Mouse (Mus musculus) colon, adult 2 months (tissue): ENCODE results near the gene Vwa7. TPM values are rescaled to one million over a fixed set of nuclear protein-coding genes. Genes with fewer than 3 reads are reported as not detected.

Source experiments
- polyA plus RNA-seq: library from polyadenylated mRNA; depleted of rRNA; stranded (reverse); fragments of >200 nt; gene quantifications from 2 replicates; pipeline ENCODE4 v1.2.3, GENCODE M21; 2012; rRNA removed

Gene Vwa7
- polyA plus RNA-seq, result 0.73 and 0.83 TPM in 2 replicates

DNA sequence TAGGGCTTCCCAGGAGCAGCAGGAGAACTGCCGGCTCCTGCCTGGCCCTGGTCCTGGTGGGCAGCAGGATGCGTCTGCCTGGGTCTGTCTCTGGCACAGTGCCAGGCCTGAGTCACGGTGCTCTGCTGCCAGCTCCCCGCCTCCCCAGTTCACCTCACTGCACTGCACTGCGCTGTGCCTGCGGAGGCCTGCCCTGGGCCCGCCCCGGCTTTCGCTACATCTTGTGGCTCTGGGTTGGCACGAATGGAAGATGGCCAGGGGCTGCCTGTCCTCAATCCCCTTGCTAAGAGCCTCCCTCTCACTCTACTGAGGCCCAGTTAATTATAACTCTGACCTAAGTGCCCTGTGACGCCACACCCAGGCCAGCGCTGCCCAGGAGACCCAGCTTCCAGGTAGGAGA, at the start of gene Vwa7:
Gene Vwa7, plus strand, starts transcription at position 204 of the 400 bp plus-strand sequence.

DNA sequence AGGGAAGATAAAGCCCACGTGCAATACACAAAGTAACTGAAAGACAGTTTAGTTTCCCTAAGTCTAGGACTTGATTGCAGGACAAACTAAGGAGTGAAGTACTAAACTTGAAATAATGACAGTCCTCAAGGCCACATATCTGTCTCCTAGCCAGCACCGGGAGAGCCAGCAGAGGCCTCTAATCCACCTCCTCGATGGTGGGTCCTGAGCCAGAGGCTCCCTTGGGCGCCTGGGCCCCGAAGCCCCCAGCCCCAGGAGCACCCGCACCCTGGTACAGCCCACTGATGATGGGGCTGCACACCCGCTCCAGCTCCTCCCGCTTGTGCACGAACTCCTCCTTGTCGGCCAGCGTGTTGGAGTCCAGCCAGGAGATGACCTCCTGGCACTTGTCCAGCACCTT, 46.6 kb upstream of the Vwa7 start, which contains the start of gene Gm20481:
Gene Gm20481, plus strand, starts transcription at position 91 of the 400 bp plus-strand sequence.

DNA sequence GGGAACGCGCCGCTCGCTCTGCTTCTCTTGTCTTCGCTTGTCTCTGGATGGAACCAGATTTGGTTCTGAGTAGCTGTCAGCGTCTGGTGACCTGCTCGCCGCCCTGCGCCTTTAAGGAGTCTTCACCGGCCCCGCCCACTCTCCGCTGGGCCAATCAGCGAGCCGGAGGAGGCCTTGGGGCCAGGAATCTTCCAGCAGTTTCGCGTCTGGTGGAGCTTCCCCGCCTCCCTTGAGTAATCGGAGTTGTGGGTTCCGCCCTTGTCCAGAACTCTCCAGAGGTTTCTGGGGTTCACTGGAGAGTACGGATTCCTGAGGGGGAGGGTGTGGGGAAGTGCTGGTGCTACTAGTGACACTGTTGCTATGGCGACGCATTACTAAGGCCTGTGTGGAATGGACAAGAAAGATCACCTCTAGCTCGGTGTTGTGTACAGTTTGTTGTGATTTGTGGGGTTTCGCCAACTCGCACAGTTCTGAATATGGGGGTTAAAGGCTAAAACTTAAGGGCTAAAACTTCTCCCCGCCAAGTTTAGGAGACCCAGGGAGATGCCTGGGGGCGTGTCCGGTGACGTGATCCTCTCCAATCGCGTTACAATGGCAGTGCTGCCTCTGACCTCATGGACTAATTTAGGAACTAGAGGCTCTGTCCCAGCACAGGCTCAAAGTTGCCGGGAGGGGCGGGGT, 44.2 kb upstream of the Vwa7 start, which contains the start of the genes Hspa1a and Hspa1l:
Gene Hspa1a, minus strand, starts transcription at position 88 of the 681 bp plus-strand sequence.
Gene Hspa1l, plus strand, starts transcription at position 635 of the 681 bp plus-strand sequence.

GRCm38 (mm10) chr17:34981690-34982180, 34.6 kb upstream of the Vwa7 start, which contains the start of gene Lsm2:
Lsm2 (plus strand) TSS chr17:34981862.

DNA sequence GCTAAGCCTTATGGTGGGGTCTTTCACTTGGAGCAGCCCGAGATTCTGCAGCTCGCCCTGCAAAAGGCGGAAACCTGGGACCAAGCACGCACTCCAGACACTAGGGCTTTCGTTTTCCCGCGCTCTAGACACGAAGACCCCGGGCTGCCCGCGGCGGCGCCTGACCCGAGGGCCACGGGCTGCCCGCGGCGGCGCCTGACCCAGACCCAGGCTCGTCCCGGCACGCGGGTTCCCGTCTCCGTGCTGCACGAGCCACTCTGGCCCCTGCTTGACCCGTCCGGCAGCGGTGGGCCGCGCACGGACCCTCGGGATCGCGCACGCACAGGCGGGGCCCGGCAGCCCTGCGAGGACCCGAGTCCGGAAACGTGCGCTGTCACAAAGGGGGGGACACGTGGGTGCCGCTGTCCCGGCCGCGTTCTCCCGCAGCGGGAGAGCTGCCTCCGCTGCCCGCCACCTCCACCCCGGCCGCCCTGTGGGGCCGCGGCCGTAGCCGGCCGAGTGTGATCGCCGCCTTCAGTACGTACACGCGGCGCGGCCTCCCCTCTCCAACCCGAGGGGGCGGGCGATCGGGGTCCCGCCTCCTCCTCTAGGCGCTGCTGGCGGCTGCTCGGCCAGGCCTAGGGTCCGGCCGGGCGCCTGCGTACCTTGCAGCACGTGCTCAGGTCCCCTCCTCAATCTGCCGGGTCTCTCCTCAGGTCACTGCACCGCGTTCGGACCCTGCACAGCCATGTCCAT, 15.5 kb upstream of the Vwa7 start, which contains the start of gene Vars:
Gene Vars, plus strand, starts transcription at position 271 of the 735 bp plus-strand sequence.

DNA sequence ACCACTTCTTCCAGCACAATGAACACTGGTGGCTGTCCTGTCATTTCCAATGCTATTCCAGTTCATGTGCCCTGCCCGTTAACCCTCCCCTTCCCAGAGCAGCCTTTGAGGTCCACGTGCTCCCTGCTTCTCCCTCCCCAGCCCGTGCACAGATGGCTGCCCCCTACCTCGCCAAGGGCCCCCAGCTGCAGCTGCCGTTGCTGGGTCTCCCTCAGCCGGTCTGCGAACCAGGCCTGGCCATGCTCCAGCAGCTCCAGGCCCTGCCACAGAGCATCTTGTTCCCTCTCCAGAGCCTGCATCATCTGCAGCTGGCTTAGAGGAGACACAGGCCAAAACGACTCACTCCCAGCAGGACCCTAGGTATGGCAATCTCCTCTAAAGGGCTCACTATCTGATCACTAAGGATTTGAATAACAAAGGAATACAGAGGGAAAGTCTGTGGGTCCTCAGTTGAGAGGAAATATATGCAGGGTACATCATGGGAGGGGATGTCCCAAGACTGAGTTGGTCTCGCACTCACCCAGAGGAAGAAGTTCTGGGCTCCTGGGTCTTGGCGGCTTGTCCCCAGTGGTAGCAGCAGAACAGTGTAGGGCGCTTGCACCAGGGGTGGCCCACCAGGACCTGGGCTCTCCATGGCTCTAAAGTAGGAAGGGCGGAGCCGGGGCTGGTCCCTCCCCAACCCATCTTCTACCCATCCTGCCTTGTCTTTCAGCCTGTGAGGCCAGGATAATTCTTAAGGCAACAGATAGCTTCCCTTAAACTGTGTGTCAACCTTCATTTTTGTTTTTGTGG, 11.1 kb downstream of the Vwa7 start, which contains the start of gene Sapcd1:
Gene Sapcd1, minus strand, starts transcription at position 740 of the 792 bp plus-strand sequence.

DNA sequence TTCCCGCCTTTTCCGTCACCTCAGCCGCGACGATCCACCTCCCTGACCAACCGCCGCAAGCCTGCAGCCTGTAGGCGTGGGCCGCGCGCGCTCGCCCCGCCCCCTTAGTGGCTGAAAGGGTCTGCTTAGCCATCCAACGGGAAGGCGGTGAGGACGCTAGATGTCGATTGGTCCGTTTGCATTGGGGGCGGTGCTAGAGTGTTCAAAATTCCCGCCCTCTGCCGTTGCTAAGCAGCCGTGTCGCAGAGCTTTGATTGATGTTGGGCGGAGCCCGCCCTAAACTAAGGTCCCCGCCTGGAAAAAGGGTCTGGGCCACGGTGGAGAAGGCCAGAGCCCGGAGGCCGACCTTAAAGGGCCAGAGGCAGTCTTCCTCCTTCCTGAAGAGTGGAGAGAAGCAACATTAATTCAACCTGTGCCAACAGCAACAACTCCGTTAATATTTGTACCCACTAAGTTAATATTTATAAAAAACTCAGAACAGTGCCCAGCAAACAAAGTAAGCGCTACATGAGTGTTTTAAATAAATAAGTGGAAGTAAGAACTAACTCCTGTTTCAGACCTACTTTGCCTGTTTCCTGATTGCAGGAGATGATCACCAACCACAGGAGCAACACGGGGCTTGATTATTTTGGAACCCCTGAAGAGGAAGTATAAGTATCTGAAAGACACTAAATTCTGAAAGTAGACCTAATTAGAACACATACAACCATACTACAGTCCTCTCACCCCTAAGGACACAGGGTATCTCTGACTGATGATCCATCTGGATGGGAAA, 30.5 kb downstream of the Vwa7 start, which contains the start of gene Msh5:
Gene Msh5, minus strand, starts transcription at position 65 of the 775 bp plus-strand sequence.

DNA sequence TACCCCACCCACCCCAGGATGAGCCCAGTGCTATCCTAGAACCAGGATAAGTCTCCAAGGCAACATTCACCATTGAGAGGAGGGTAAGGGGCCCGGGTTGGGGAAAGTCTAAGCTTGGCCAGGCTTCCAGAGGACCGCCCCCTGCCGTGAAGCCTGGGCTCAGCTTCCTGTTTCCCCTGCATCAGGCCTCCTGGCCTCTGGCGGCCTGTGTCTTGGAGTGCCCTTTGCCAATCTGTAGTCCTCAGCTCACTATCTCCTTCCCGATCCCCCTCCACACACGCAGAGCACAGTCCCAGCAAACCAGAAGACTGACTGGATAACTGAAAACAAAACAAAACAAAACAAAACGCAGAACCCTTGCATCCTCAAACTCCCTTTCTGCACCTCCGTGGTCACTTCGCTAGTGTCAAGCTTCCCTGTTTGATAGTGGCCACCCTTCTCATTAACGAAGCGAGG, 33.2 kb downstream of the Vwa7 start, which contains the start of gene Clic1:
Gene Clic1, plus strand, starts transcription at position 406 of the 456 bp plus-strand sequence.

DNA sequence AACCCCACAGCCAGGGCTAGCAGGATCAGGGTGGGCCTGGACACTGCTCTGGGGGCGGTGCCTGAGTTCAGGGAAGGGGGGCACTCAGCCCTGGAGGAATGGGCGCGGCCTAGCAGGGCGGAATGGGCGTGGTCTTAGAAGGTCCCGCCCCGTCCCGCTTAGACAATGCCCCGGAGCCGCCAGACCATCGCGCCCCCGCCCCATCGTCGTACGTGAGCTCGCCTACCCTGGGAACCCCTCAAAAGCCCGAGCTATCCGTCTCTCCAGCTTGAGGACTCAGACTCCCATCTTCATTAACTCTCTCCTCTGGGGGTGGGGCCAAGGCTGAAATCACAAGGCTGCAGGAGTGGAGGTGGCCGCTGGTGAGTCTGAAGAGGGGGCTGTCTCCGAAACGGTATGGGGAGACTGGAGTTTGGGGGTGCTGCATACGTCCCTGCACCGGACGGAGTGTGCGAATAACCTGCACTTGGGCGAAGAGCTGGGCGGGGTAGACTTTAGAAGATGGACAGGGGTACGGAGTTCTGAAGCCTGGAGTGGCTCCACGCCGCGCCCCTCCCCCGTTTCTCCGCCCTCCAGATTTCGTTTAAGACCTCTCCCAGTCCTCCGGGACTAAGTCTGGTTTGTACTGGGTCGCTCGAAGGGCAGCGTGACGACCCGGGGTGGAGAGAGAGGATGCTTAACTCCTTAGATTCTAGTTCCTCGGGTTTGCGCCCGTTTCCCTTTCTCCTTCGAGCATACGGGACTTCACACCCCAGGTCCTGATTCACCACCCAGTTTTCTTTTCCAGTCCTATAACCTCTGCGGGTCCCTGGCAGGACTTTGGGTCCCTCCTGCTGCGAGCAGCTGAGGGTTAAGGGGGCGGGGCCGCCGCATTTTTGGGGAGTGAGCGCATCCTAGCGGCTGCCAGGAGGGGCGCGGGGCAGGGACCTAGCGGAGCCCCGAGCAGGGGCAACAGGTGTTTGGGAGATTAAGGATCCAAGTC, 42.8 kb downstream of the Vwa7 start, which contains the start of gene Ddah2:
Gene Ddah2, plus strand, starts transcription at position 125 of the 982 bp plus-strand sequence.

DNA sequence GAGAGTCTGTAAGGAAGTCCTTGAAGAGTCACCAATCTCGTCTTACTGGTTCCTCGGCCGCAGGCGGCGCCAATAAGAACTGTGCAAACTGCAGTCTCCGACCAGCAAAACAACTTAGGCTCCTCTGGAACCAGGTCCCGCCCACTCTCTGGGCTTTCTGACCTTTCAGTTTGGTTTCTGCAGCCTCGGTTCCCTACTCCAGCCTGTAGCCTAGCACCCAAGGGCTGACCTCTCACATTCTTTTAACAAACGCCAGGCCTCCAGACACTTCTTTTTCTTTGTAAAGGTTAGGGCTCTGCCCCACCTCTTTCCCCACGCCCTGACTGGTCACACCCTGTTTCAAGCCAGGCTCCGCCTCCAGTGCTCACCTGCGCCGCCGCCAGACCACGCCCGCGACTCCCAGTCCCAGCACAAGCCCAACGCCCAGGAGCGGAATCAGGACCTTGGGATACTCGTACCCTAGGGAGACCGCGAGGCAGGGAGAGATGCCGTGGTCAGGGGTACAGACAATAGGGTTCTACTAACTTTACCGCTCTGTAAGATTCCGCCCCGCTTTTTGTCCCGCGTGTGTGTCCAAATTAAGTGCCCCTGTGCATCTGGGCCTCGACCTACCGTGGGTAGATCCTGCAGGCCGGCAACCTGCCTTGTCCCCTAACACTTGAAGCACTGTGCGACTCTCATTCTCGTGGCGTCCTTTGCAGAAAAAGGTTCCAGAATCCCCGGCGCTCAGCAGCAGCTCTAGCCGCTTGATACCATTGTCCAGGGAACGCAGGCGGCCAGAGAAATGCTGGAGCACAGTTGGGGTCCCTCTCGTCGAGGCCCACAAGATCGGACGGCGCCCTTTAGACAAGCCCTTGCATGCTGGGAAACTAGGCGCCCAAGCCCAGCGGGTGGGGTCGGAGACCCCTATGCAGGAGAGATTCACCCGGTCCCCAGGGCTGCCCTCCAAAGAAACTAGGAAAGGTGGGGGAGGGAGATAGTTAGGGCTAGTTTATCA, 48.9 kb downstream of the Vwa7 start, which contains the start of gene Ly6g6c:
Gene Ly6g6c, plus strand, starts transcription at position 438 of the 997 bp plus-strand sequence.

GRCm38 (mm10) chr17:35066084-35066483, 49.7 kb downstream of the Vwa7 start, which contains the start of gene Mpig6b:
Mpig6b (minus strand) TSS chr17:35066184.

Other genes with a start within 250 kb of the Vwa7 start
- gene Cyp21a1, start 212.0 kb upstream of the Vwa7 start, polyA plus RNA-seq, result not detected in 2 replicates
- gene Stk19, start 179.6 kb upstream of the Vwa7 start, polyA plus RNA-seq, result 50.0 and 62.6 TPM in 2 replicates
- gene Dxo, start 179.6 kb upstream of the Vwa7 start, polyA plus RNA-seq, result 65.2 and 67.7 TPM in 2 replicates
- gene Skiv2l, start 166.4 kb upstream of the Vwa7 start, polyA plus RNA-seq, result 94.8 and 130 TPM in 2 replicates
- gene Nelfe, start 166.2 kb upstream of the Vwa7 start, polyA plus RNA-seq, result 22.3 and 23.8 TPM in 2 replicates
- 28.6 and 30.9 TPM in 2 replicates for gene Cfb, start 154.1 kb upstream of the Vwa7 start, polyA plus RNA-seq
- gene Zbtb12, start 137.1 kb upstream of the Vwa7 start, polyA plus RNA-seq, result 7.3 and 7.9 TPM in 2 replicates
- not detected in 2 replicates for gene Gm20547, start 134.5 kb upstream of the Vwa7 start, polyA plus RNA-seq
- 4.2 and 4.7 TPM in 2 replicates for gene C2, start 118.3 kb upstream of the Vwa7 start, polyA plus RNA-seq
- 317 and 331 TPM in 2 replicates for gene Ehmt2, start 118.1 kb upstream of the Vwa7 start, polyA plus RNA-seq
- 338 and 452 TPM in 2 replicates for gene Slc44a4, start 102.1 kb upstream of the Vwa7 start, polyA plus RNA-seq
- gene Neu1, start 85.3 kb upstream of the Vwa7 start, polyA plus RNA-seq, result 197 and 259 TPM in 2 replicates
- gene Hspa1b, start 57.3 kb upstream of the Vwa7 start, polyA plus RNA-seq, result 77.4 and 78.5 TPM in 2 replicates
- gene Gm20481, start 46.7 kb upstream of the Vwa7 start, polyA plus RNA-seq, result not detected in 2 replicates
- gene Hspa1a, start 44.4 kb upstream of the Vwa7 start, polyA plus RNA-seq, result 40.8 and 41.4 TPM in 2 replicates
- 0.30 and 0.82 TPM in 2 replicates for gene Hspa1l, start 43.9 kb upstream of the Vwa7 start, polyA plus RNA-seq
- gene Lsm2, start 34.7 kb upstream of the Vwa7 start, polyA plus RNA-seq, result 57.6 and 64.6 TPM in 2 replicates
- gene Vars, start 15.6 kb upstream of the Vwa7 start, polyA plus RNA-seq, result 196 and 213 TPM in 2 replicates
- 1.0 and 2.3 TPM in 2 replicates for gene Sapcd1, start 11.4 kb downstream of the Vwa7 start, polyA plus RNA-seq
- 4.0 and 6.0 TPM in 2 replicates for gene Msh5, start 30.2 kb downstream of the Vwa7 start, polyA plus RNA-seq
- gene Clic1, start 33.4 kb downstream of the Vwa7 start, polyA plus RNA-seq, result 209 and 215 TPM in 2 replicates
- 32.5 and 33.0 TPM in 2 replicates for gene Ddah2, start 42.5 kb downstream of the Vwa7 start, polyA plus RNA-seq
- gene Ly6g6c, start 48.8 kb downstream of the Vwa7 start, polyA plus RNA-seq, result 5.6 and 10.4 TPM in 2 replicates
- gene Mpig6b, start 49.6 kb downstream of the Vwa7 start, polyA plus RNA-seq, result 0.82 and 1.0 TPM in 2 replicates
- gene Ly6g6e, start 60.3 kb downstream of the Vwa7 start, polyA plus RNA-seq, result 77.8 and 86.1 TPM in 2 replicates
- 19.4 and 23.3 TPM in 2 replicates for gene Ly6g6d, start 61.5 kb downstream of the Vwa7 start, polyA plus RNA-seq
- gene Ly6g6f, start 69.0 kb downstream of the Vwa7 start, polyA plus RNA-seq, result 2.1 and 2.8 TPM in 2 replicates
- gene Abhd16a, start 72.7 kb downstream of the Vwa7 start, polyA plus RNA-seq, result 238 and 254 TPM in 2 replicates
- not detected in 2 replicates for gene Ly6g5c, start 91.7 kb downstream of the Vwa7 start, polyA plus RNA-seq
- 0.72 and 0.86 TPM in 2 replicates for gene Ly6g5b, start 98.8 kb downstream of the Vwa7 start, polyA plus RNA-seq
- gene Gpank1, start 104.9 kb downstream of the Vwa7 start, polyA plus RNA-seq, result 23.3 and 25.0 TPM in 2 replicates
- gene Csnk2b, start 105.5 kb downstream of the Vwa7 start, polyA plus RNA-seq, result 262 and 295 TPM in 2 replicates
- 16.7 and 18.2 TPM in 2 replicates for gene D17H6S53E, start 109.8 kb downstream of the Vwa7 start, polyA plus RNA-seq
- 0.12 and 0.19 TPM in 2 replicates for gene Apom, start 115.5 kb downstream of the Vwa7 start, polyA plus RNA-seq
- 221 and 228 TPM in 2 replicates for gene Bag6, start 118.6 kb downstream of the Vwa7 start, polyA plus RNA-seq
- gene Prrc2a, start 148.3 kb downstream of the Vwa7 start, polyA plus RNA-seq, result 341 and 379 TPM in 2 replicates
- gene Aif1, start 159.5 kb downstream of the Vwa7 start, polyA plus RNA-seq, result 1.6 and 2.5 TPM in 2 replicates
- 8.1 and 10.4 TPM in 2 replicates for gene Lst1, start 171.9 kb downstream of the Vwa7 start, polyA plus RNA-seq
- gene Ltb, start 177.9 kb downstream of the Vwa7 start, polyA plus RNA-seq, result 20.1 and 22.9 TPM in 2 replicates
- gene Tnf, start 185.4 kb downstream of the Vwa7 start, polyA plus RNA-seq, result 1.3 TPM in 2 replicates
- 1.4 and 1.8 TPM in 2 replicates for gene Lta, start 188.8 kb downstream of the Vwa7 start, polyA plus RNA-seq
- not detected in 2 replicates for gene Gm16181, start 204.3 kb downstream of the Vwa7 start, polyA plus RNA-seq
- 4.6 and 5.1 TPM in 2 replicates for gene Atp6v1g2, start 217.1 kb downstream of the Vwa7 start, polyA plus RNA-seq
- 28.9 and 34.5 TPM in 2 replicates for gene Nfkbil1, start 219.2 kb downstream of the Vwa7 start, polyA plus RNA-seq
- 211 and 238 TPM in 2 replicates for gene Ddx39b, start 225.2 kb downstream of the Vwa7 start, polyA plus RNA-seq
- gene H2-D1, start 246.2 kb downstream of the Vwa7 start, polyA plus RNA-seq, result 837 and 1,001 TPM in 2 replicates